1 mouse cellular context compared by ENCODE assay signal in genomic region chr4:119173851-119174453, GRCm38 (mm10).
A peak's percentile ranks its signal among the peaks of the same experiment; 100 is the strongest.
TF ChIP-seq lines count a peak whose summit lies in the region.

Gene Zfp691, minus strand, starts transcription at chr4:119174195.

TF ChIP-seq in MEL, 35 proteins besides CTCF, POLR2A, EP300 and RAD21 (continued from another document):
- TF ChIP-seq MYB (IDR thresholded peaks at IDR 0.05; ENCODE audit: low read depth, low read length) (no peak), NELFE (IDR thresholded peaks at IDR 0.05; ENCODE audit: low read depth, low read length) (peak; percentile 69), BHLHE40 (IDR thresholded peaks at IDR 0.05; ENCODE audit: borderline replicate concordance, low read depth, low read length) (no peak), ZMIZ1 (IDR thresholded peaks at IDR 0.05; ENCODE audit: low read depth, low read length) (peak; percentile 80), HCFC1 (IDR thresholded peaks at IDR 0.05; ENCODE audit: low read depth, low read length) (peak; percentile 100), SMC3 (IDR thresholded peaks at IDR 0.05; ENCODE audit: low read depth, low read length) (no peak)
